Mouse (Mus musculus) CH12.LX (cell line): ENCODE measurements around the gene Eif3a.

Experiments
- CTCF ChIP-seq, 2 experiments: IDR thresholded peaks in 1 of 2; conservative IDR thresholded peaks in 1 of 2; 2 replicates each; pipeline ENCODE4 v1.5.1; 2011 to 2012; ENCODE audit warnings: low read depth in 2 of 2, low read length in 2 of 2, improper control_type of control experiment in 1 of 2, inconsistent platforms in 1 of 2, mild to moderate bottlenecking in 1 of 2, moderate library complexity in 1 of 2
- ETS1 ChIP-seq: conservative IDR thresholded peaks from 2 replicates; pipeline ENCODE4 v1.6.1; 2012; ENCODE audit warnings: low read depth, mild to moderate bottlenecking, inconsistent platforms, low read length, improper control_type of control experiment, moderate library complexity
- IRF4 ChIP-seq: IDR thresholded peaks from 2 replicates; pipeline ENCODE4 v1.6.1; 2014; ENCODE audit warnings: low read depth, mild to moderate bottlenecking, inconsistent platforms, low read length, improper control_type of control experiment
- KAT2A ChIP-seq: IDR thresholded peaks from 2 replicates; pipeline ENCODE4 v1.6.1; 2012; ENCODE audit warnings: low read length, improper control_type of control experiment, inconsistent platforms; ENCODE audit not compliant: insufficient replicate concordance
- MAX ChIP-seq: IDR thresholded peaks from 2 replicates; pipeline ENCODE4 v1.6.1; 2011; ENCODE audit warnings: low read length, improper control_type of control experiment
- MEF2A ChIP-seq: IDR thresholded peaks from 2 replicates; pipeline ENCODE4 v1.6.1; 2014; ENCODE audit warnings: low read depth, mild to moderate bottlenecking, inconsistent platforms, low read length, improper control_type of control experiment, borderline replicate concordance
- POLR2A ChIP-seq: IDR thresholded peaks from 2 replicates; pipeline ENCODE4 v1.6.1; 2011; ENCODE audit warnings: low read depth, mild to moderate bottlenecking, improper control_type of control experiment, low read length
- SIN3A ChIP-seq: IDR thresholded peaks from 2 replicates; pipeline ENCODE4 v1.6.1; 2012; ENCODE audit warnings: low read length, improper control_type of control experiment, inconsistent platforms
- UBTF ChIP-seq: IDR thresholded peaks from 2 replicates; pipeline ENCODE4 v1.6.1; 2012; ENCODE audit warnings: low read depth, mild to moderate bottlenecking, inconsistent platforms, low read length, improper control_type of control experiment, moderate library complexity
- USF1 ChIP-seq: IDR thresholded peaks from 2 replicates; pipeline ENCODE4 v1.6.1; 2014; ENCODE audit warnings: low read depth, mild to moderate bottlenecking, inconsistent platforms, low read length, improper control_type of control experiment
- ZC3H11A ChIP-seq: IDR thresholded peaks from 2 replicates; pipeline ENCODE4 v1.6.1; 2012; ENCODE audit warnings: low read depth, mild to moderate bottlenecking, inconsistent platforms, low read length, improper control_type of control experiment
- ZMIZ1 ChIP-seq: IDR thresholded peaks from 2 replicates; pipeline ENCODE4 v1.6.1; 2012; ENCODE audit warnings: low read depth, mild to moderate bottlenecking, inconsistent platforms, low read length, improper control_type of control experiment

DNA sequence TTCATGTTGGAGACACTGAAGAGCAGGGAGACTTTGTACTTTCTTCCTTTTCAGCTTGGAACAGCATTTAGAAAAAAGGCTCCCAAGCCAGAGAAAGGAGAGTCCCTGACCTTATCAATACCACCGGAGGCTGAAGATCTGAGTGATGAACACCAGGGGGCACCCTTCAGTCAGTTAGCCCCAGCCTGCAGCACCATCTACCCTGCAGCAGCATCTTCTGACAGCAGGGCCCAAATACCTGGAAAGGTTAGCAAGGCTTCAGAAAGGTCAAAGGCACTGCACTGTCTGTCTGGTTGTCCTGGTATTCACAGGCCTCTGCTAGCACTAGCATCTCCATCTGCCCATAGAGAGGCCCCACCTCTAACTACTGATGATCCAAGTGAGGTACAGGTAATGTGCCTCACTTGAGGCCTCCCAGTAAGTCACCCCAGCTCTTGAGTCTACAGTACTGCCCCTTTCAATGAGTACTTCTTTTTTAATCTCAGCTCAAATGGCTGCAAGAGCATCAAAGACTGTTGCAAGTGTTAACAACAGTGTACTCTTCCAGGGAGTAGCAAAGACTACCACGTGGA lies 60.1 kb downstream of the Eif3a start:
- TF ChIP-seq USF1 (no peak), MEF2A (no peak), ETS1 (no peak), ZC3H11A (no peak; the same call in 1 of the 2 replicates), CTCF (conservative IDR thresholded peaks at IDR 0.05 in 1 of 2, IDR thresholded peaks at IDR 0.05 in 1 of 2; ENCODE audit: low read depth in 2 of 2, low read length in 2 of 2) (peak; percentile 67 to 85), POLR2A (no peak), KAT2A (no peak), SIN3A (no peak), ZMIZ1 (no peak), MAX (no peak), IRF4 (no peak), UBTF (no peak)
